In genomic region chr13:64343598-64343997, GRCm38 (mm10) we compare ENCODE assay signal across 9 mouse cellular contexts. TPM values are rescaled to one million over a fixed set of nuclear protein-coding genes. Genes with fewer than 3 reads are reported as not detected.
DNase-seq lines count a peak whose midpoint lies in the region; ATAC-seq and TF ChIP-seq lines count a peak whose summit lies in the region.
"Had no signal": no experiment of that assay in that cellular context is flagged by ENCODE, and none has a peak within 500 bp of the region (broad histone marks: within the 10 kb centered on the region; RNA-seq: fewer than 3 reads in every experiment).

No protein-coding gene starts in this region.

- no peaks in the 10 kb centered on the region for H3K4me1 ChIP-seq in heart, postnatal 0 days (ENCODE audit: control insufficient read depth, insufficient read depth)
- H3K4me1 ChIP-seq in stomach, postnatal 0 days (replicated peaks; ENCODE audit: control insufficient read depth, insufficient read depth): no peaks in the 10 kb centered on the region

- DNase-seq in gastrocnemius, adult 18-20 months (ENCODE audit: low spot score): peak; percentile 17
- no peak for DNase-seq in gastrocnemius, adult 8-10 months (ENCODE audit: low spot score in 2 of 2)
- DNase-seq in embryo, embryonic 10 days (ENCODE audit: low spot score): peak; percentile 14
- DNase-seq in heart, postnatal 0 days (ENCODE audit: low spot score): no peak
- peak; percentile 21 to 34 for DNase-seq in layer of hippocampus, postnatal 36 days
- no peak for DNase-seq in stomach, postnatal 0 days (ENCODE audit: low spot score)
- DNase-seq in adrenal gland, adult 18-20 months (ENCODE audit: low spot score in 2 of 2): no peak

- peak overlapping the region; percentile 61 for H3K4me3 ChIP-seq in heart, postnatal 0 days (ENCODE audit: low read depth, low read length)
- peak overlapping the region; percentile 45 for H3K4me3 ChIP-seq in stomach, postnatal 0 days (ENCODE audit: low read depth, low read length)

- 17% methylated on average over 10 of the region's 10 CpGs for WGBS in heart, postnatal 0 days
- WGBS in stomach, postnatal 0 days: 23% methylated on average over 10 of the region's 10 CpGs

- TF ChIP-seq EP300 in heart, postnatal 0 days (IDR thresholded peaks at IDR 0.05; ENCODE audit: low read depth): no peak
- no peak for TF ChIP-seq EP300 in stomach, postnatal 0 days (optimal IDR thresholded peaks at IDR 0.05)

- H3K27ac ChIP-seq in heart, postnatal 0 days (ENCODE audit: low read depth): peak overlapping the region; percentile 64
- 0 out of 2 replicates have a peak overlapping the region, but pooled peaks have one; percentile 31 for H3K27ac ChIP-seq in stomach, postnatal 0 days (replicated peaks)

- no peak for TF ChIP-seq CTCF in heart, postnatal 0 days (IDR thresholded peaks at IDR 0.05; ENCODE audit: low read depth)
- TF ChIP-seq CTCF in stomach, postnatal 0 days (IDR thresholded peaks at IDR 0.05; ENCODE audit: low read depth): no peak

- peak overlapping the region; percentile 86 for H3K4me2 ChIP-seq in heart, postnatal 0 days (ENCODE audit: low read depth, low read length)
- H3K4me2 ChIP-seq in stomach, postnatal 0 days (replicated peaks; ENCODE audit: low read depth): peak overlapping the region; percentile 75

- H3K9me3 ChIP-seq in heart, postnatal 0 days (replicated peaks; ENCODE audit: control insufficient read depth, low read length): no peaks in the 10 kb centered on the region
- no peaks in the 10 kb centered on the region for H3K9me3 ChIP-seq in stomach, postnatal 0 days (ENCODE audit: control insufficient read depth, low read length)

- H3K36me3 ChIP-seq in heart, postnatal 0 days (replicated peaks; ENCODE audit: control insufficient read depth, insufficient read depth, low read length): no peaks in the 10 kb centered on the region
- no peaks in the 10 kb centered on the region for H3K36me3 ChIP-seq in stomach, postnatal 0 days (ENCODE audit: control insufficient read depth, insufficient read depth, low read length)

- ATAC-seq in heart, postnatal 0 days (ENCODE audit: insufficient read depth, low read depth): peak; percentile 55; the same call in 1 of the 2 replicates
- peak; percentile 45; the same call in 1 of the 2 replicates for ATAC-seq in megakaryocyte, adult 5-6 weeks (ENCODE audit: poor library complexity, severe bottlenecking)
- peak; percentile 26; the same call in 1 of the 2 replicates for ATAC-seq in stomach, postnatal 0 days (ENCODE audit: low FRiP score, low TSS enrichment)

- no peaks in the 10 kb centered on the region for H3K27me3 ChIP-seq in heart, postnatal 0 days (ENCODE audit: control insufficient read depth, insufficient read depth, low read length)
- no peaks in the 10 kb centered on the region for H3K27me3 ChIP-seq in stomach, postnatal 0 days (ENCODE audit: control insufficient read depth, insufficient read depth, low read length)
- H3K27me3 ChIP-seq: CH12.LX had no signal

- peak overlapping the region; percentile 76 for H3K9ac ChIP-seq in heart, postnatal 0 days (replicated peaks; ENCODE audit: low read depth, low read length)
- H3K9ac ChIP-seq in stomach, postnatal 0 days (ENCODE audit: low read length): peak overlapping the region; percentile 58

RNA-seq across cellular contexts. Expression of gene Ctsl, which starts 27.1 kb away (rescaled TPM):
- total RNA-seq in gastrocnemius, adult 18-20 months (2021): 100 to 1,000 TPM; 121 to 124 TPM
- 100 to 1,000 TPM; 113 to 163 (median 129) TPM for total RNA-seq in gastrocnemius, adult 8-10 months (2022)
- 125 and 153 TPM in 2 replicates for total RNA-seq in heart, postnatal 0 days (2014; rRNA removed; ENCODE audit: low replicate concordance)
- polyA plus RNA-seq in heart, postnatal 0 days (2015; fragmentation: Nextera tagmentation; extraction: Ambion mirVana): 227 and 232 TPM in 2 replicates
- total RNA-seq in layer of hippocampus, postnatal 36 days (2021): 100 to 1,000 TPM; 108 to 112 TPM
- 44.5 and 56.8 TPM in 2 replicates for total RNA-seq in megakaryocyte, adult 5-6 weeks (2015)
- 50.3 and 57.5 TPM in 2 replicates for total RNA-seq in megakaryocyte, adult 5-6 weeks (2017)
- polyA plus RNA-seq in stomach, postnatal 0 days (2015; fragmentation: Nextera tagmentation; extraction: Ambion mirVana): 183 and 184 TPM in 2 replicates
- total RNA-seq in adrenal gland, adult 18-20 months (2021): 100 to 1,000 TPM; 216 to 657 TPM

RNA-seq across cellular contexts. Expression of gene Aaed1, which starts 31.1 kb away (rescaled TPM):
- 10 to 100 TPM; 47.3 to 51.5 TPM for total RNA-seq in gastrocnemius, adult 18-20 months (2021)
- 10 to 100 TPM; 49.4 to 59.4 (median 50.8) TPM for total RNA-seq in gastrocnemius, adult 8-10 months (2022)
- total RNA-seq in heart, postnatal 0 days (2014; rRNA removed; ENCODE audit: low replicate concordance): 68.1 and 76.6 TPM in 2 replicates
- polyA plus RNA-seq in heart, postnatal 0 days (2015; fragmentation: Nextera tagmentation; extraction: Ambion mirVana): 67.0 and 71.4 TPM in 2 replicates
- total RNA-seq in layer of hippocampus, postnatal 36 days (2021): 10 to 100 TPM; 16.6 to 19.7 TPM
- total RNA-seq in megakaryocyte, adult 5-6 weeks (2015): 38.0 and 44.8 TPM in 2 replicates
- total RNA-seq in megakaryocyte, adult 5-6 weeks (2017): 63.4 and 67.7 TPM in 2 replicates
- polyA plus RNA-seq in stomach, postnatal 0 days (2015; fragmentation: Nextera tagmentation; extraction: Ambion mirVana): 47.2 and 47.9 TPM in 2 replicates
- 10 to 100 TPM; 40.6 to 45.6 TPM for total RNA-seq in adrenal gland, adult 18-20 months (2021)

Comparison
In these comparisons a context has a peak if more than half of its experiments do, and no peak if none do; other contexts are left out.
1. DNase-seq: peak in gastrocnemius, adult 18-20 months (single experiment), embryo, embryonic 10 days (single experiment) and layer of hippocampus, postnatal 36 days (2 of 2); none in gastrocnemius, adult 8-10 months (0 of 2), heart, postnatal 0 days (single experiment), stomach, postnatal 0 days (single experiment) and adrenal gland, adult 18-20 months (0 of 2).
2. Peak in every context shown above with its lines, with median percentiles within 50 percentile points of each other: ATAC-seq.